Mouse (Mus musculus) midbrain, embryonic 16.5 days (tissue): ENCODE measurements at regions not wholly inside any gene's neighbourhood (a gene's known extent, or its start where the extent isn't known, plus 50 kb on each side); places are given as distances from the start of the nearest gene placed in this dataset.

ENCODE experiments used
- ATAC-seq: fragments of 200-750 bp; cut with Nextera tagmentation; 2 replicates; pipeline ENCODE4 v1.8.0; 2017; ENCODE audit warnings: moderate TSS enrichment
- H3K27ac ChIP-seq: fragments of 300-500 bp; sonication (generic); 2 replicates; pipeline ENCODE4 v1.5.1; 2014; ENCODE audit warnings: mild to moderate bottlenecking, low read length, mixed read lengths
- H3K27me3 ChIP-seq: fragments of 300-500 bp; sonication (generic); 2 replicates; pipeline ENCODE4 v1.6.1; 2014; ENCODE audit warnings: low read depth, low read length, mixed read lengths; ENCODE audit not compliant: control insufficient read depth, insufficient read depth
- H3K36me3 ChIP-seq: fragments of 300-500 bp; sonication (generic); 2 replicates; pipeline ENCODE4 v1.6.1; 2014; ENCODE audit warnings: mild to moderate bottlenecking, low read length, moderate library complexity, mixed read lengths; ENCODE audit not compliant: control insufficient read depth, insufficient read depth
- H3K4me1 ChIP-seq: fragments of 300-500 bp; sonication (generic); 2 replicates; pipeline ENCODE4 v1.6.1; 2014; ENCODE audit warnings: mild to moderate bottlenecking, low read length, mixed read lengths; ENCODE audit not compliant: control insufficient read depth, insufficient read depth
- H3K4me2 ChIP-seq: fragments of 300-500 bp; sonication (generic); 2 replicates; pipeline ENCODE4 v1.6.1; 2014; ENCODE audit warnings: mild to moderate bottlenecking, low read length, mixed read lengths
- H3K4me3 ChIP-seq: fragments of 300-500 bp; sonication (generic); 2 replicates; pipeline ENCODE4 v1.5.1; 2014; ENCODE audit warnings: low read depth, mild to moderate bottlenecking, low read length, moderate library complexity, mixed read lengths
- H3K9ac ChIP-seq: fragments of 300-500 bp; sonication (generic); 2 replicates; pipeline ENCODE4 v1.6.1; 2014; ENCODE audit warnings: low read depth, low read length, mixed read lengths
- H3K9me3 ChIP-seq: fragments of 300-500 bp; sonication (generic); replicated peaks from 2 replicates; pipeline ENCODE4 v1.6.1; 2014; ENCODE audit warnings: mild to moderate bottlenecking, low read length, mixed read lengths; ENCODE audit not compliant: control insufficient read depth, poor library complexity, severe bottlenecking
- WGBS: fragments of 180-500 bp; shearing (Covaris S2); extraction: QIAGEN DNeasy Blood & Tissue Kit; methylation state at CpG from one replicate; pipeline ENCODE4 v1.1.7; 2014; 5-methylcytosine and 5-hydroxymethylcytosine counted together

- no peak for ATAC-seq
- H3K9ac ChIP-seq: no peak overlapping the region
- no peak overlapping the region for H3K4me2 ChIP-seq
- no peaks in the 10 kb centered on the region for H3K9me3 ChIP-seq
- H3K4me3 ChIP-seq: no peak overlapping the region
- no peaks in the 10 kb centered on the region for H3K4me1 ChIP-seq
- H3K27me3 ChIP-seq: no peaks in the 10 kb centered on the region
- H3K27ac ChIP-seq: no peak overlapping the region
- H3K36me3 ChIP-seq: no peaks in the 10 kb centered on the region
- WGBS: 76% methylated on average over 3 of the region's 3 CpGs
Measured at GRCm38 (mm10) chr2:161165495-161165894, 56.6 kb upstream of the Chd6 start.

GRCm38 (mm10) chr2:161164320-161164719 lies 55.4 kb upstream of the Chd6 start:
- Histone ChIP-seq H3K9ac (no peak overlapping the region), H3K4me3 (no peak overlapping the region), H3K27me3 (no peaks in the 10 kb centered on the region), H3K36me3 (no peaks in the 10 kb centered on the region), H3K4me2 (no peak overlapping the region), H3K9me3 (no peaks in the 10 kb centered on the region), H3K27ac (no peak overlapping the region), H3K4me1 (no peaks in the 10 kb centered on the region)
- 73% methylated on average over 5 of the region's 5 CpGs for WGBS
- no peak for ATAC-seq
